Mouse (Mus musculus): ENCODE data around the gene Dhx33.
A peak's percentile ranks its signal among the peaks of the same experiment; 100 is the strongest.

The Dhx33 gene

GRCm38 (mm10) chr11:71004316-71004773 is at the start of gene Dhx33:
Dhx33 (minus strand) TSS chr11:71004437.
- peak; percentile 98 for DNase-seq (ENCODE audit: low spot score)

GRCm38 (mm10) chr11:71052554-71052953 is 48.3 kb upstream of the Dhx33 start:
- peak; percentile 27 for DNase-seq (ENCODE audit: low spot score)

GRCm38 (mm10) chr11:71039526-71040298 is 35.5 kb upstream of the Dhx33 start:
- no peak for DNase-seq (ENCODE audit: low spot score)

GRCm38 (mm10) chr11:71033163-71033761 is 29.0 kb upstream of the Dhx33 start, which contains the start of gene 6330403K07Rik:
6330403K07Rik (minus strand) TSS chr11:71033513.
- DNase-seq (ENCODE audit: low spot score) = peak; percentile 12

GRCm38 (mm10) chr11:71032491-71033162 is 28.4 kb upstream of the Dhx33 start:
- DNase-seq (ENCODE audit: low spot score) = no peak

GRCm38 (mm10) chr11:71032070-71032469 is 27.8 kb upstream of the Dhx33 start:
- DNase-seq (ENCODE audit: low spot score) = no peak

GRCm38 (mm10) chr11:71029403-71030118 is 25.3 kb upstream of the Dhx33 start:
- no peak for DNase-seq (ENCODE audit: low spot score)

- no peak for DNase-seq (ENCODE audit: low spot score)
These were observed 24.0 kb upstream of the Dhx33 start for GRCm38 (mm10) chr11:71028280-71028679.

GRCm38 (mm10) chr11:71019201-71020068 is 15.2 kb upstream of the Dhx33 start, which contains the start of the genes Mis12 and Derl2:
Mis12 (plus strand) TSS chr11:71019611.
Derl2 (minus strand) TSS chr11:71019841.
- peak; percentile 100 for DNase-seq (ENCODE audit: low spot score)

GRCm38 (mm10) chr11:71018416-71019200 is 14.4 kb upstream of the Dhx33 start:
- DNase-seq (ENCODE audit: low spot score) = no peak

GRCm38 (mm10) chr11:71017051-71017450 is 12.8 kb upstream of the Dhx33 start:
- no peak for DNase-seq (ENCODE audit: low spot score)

- DNase-seq (ENCODE audit: low spot score) = peak; percentile 76
These were observed 8.5 kb upstream of the Dhx33 start for GRCm38 (mm10) chr11:71012743-71013142.

GRCm38 (mm10) chr11:71008321-71008720 is 4.1 kb upstream of the Dhx33 start:
- peak; percentile 24 for DNase-seq (ENCODE audit: low spot score)

- peak; percentile 50 for DNase-seq (ENCODE audit: low spot score)
These were observed 3.6 kb upstream of the Dhx33 start for GRCm38 (mm10) chr11:71007831-71008230.

GRCm38 (mm10) chr11:71007026-71007425 is 2.8 kb upstream of the Dhx33 start:
- DNase-seq (ENCODE audit: low spot score) = no peak

- DNase-seq (ENCODE audit: low spot score) = no peak
These were observed 809 bp upstream of the Dhx33 start for GRCm38 (mm10) chr11:71005046-71005445.

- DNase-seq (ENCODE audit: low spot score) = no peak
These were observed 474 bp downstream of the Dhx33 start for GRCm38 (mm10) chr11:71003611-71004315.

GRCm38 (mm10) chr11:71001167-71001566 is 3.1 kb downstream of the Dhx33 start:
- no peak for DNase-seq (ENCODE audit: low spot score)

GRCm38 (mm10) chr11:70982557-70983228 is 21.5 kb downstream of the Dhx33 start, which contains the start of gene C1qbp:
C1qbp (minus strand) TSS chr11:70983026.
- peak; percentile 93 for DNase-seq (ENCODE audit: low spot score)
